In the genomic region with DNA sequence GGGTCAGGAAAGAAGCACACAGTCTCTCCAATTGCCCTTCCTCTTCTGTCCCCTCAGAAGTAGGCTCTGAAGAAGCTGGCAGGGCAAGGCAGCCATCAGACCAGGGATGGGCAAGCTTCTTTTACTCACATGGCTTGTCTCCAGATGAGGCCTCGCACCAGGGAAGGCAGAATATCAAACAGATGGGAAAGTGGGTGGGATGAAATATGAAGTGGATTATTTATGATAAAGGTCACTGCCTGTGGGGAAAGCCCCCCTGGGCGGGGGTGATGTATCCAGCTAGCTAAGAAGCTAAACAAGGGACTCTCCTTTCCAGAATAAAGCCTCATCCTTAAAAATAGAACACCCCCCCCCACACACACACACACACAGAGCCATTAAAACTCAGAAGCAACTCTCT, we compare ENCODE assay signal across 8 mouse cellular contexts. TPM values are rescaled to one million over a fixed set of nuclear protein-coding genes. Genes with fewer than 3 reads are reported as not detected.
DNase-seq lines count a peak whose midpoint lies in the region; ATAC-seq lines count a peak whose summit lies in the region.

No protein-coding gene starts in this region.

- H3K27me3 ChIP-seq in heart, embryonic 13.5 days (replicated peaks) = peaks cover 76% of the 10 kb centered on the region
- peaks cover 100% of the 10 kb centered on the region for H3K27me3 ChIP-seq in midbrain, embryonic 10.5 days (ENCODE audit: low read depth, poor library complexity, severe bottlenecking)
- H3K27me3 ChIP-seq in midbrain, embryonic 16.5 days (ENCODE audit: control insufficient read depth, insufficient read depth, low read depth, low read length) = peaks cover 26% of the 10 kb centered on the region
- H3K27me3 ChIP-seq in embryonic facial prominence, embryonic 12.5 days = no peaks in the 10 kb centered on the region
- H3K27me3 ChIP-seq in neural tube, embryonic 15.5 days (replicated peaks) = peaks cover 44% of the 10 kb centered on the region

- no peak for DNase-seq in heart, postnatal 14 days
- DNase-seq in midbrain, embryonic 10.5 days (ENCODE audit: low spot score) = no peak
- no peak for DNase-seq in spleen, postnatal 36 days (ENCODE audit: low spot score in 2 of 2)
- no peak for DNase-seq in gastrocnemius, postnatal 14 days

- H3K27ac ChIP-seq in heart, embryonic 13.5 days (replicated peaks) = no peak overlapping the region
- H3K27ac ChIP-seq in midbrain, embryonic 10.5 days (replicated peaks) = peak overlapping the region; percentile 75; the same call in 1 of the 2 replicates
- no peak overlapping the region for H3K27ac ChIP-seq in midbrain, embryonic 16.5 days (ENCODE audit: low read length)
- peak overlapping the region; percentile 87 for H3K27ac ChIP-seq in embryonic facial prominence, embryonic 12.5 days
- H3K27ac ChIP-seq in neural tube, embryonic 15.5 days (replicated peaks) = no peak overlapping the region

- H3K4me3 ChIP-seq in heart, embryonic 13.5 days = peak overlapping the region; percentile 53; the same call in 1 of the 2 replicates
- H3K4me3 ChIP-seq in midbrain, embryonic 10.5 days = no peak overlapping the region
- H3K4me3 ChIP-seq in midbrain, embryonic 16.5 days (ENCODE audit: low read depth, low read length) = no peak overlapping the region
- H3K4me3 ChIP-seq in embryonic facial prominence, embryonic 12.5 days = no peak overlapping the region
- H3K4me3 ChIP-seq in neural tube, embryonic 15.5 days (replicated peaks) = no peak overlapping the region

- peaks cover 27% of the 10 kb centered on the region for H3K4me1 ChIP-seq in heart, embryonic 13.5 days
- H3K4me1 ChIP-seq in midbrain, embryonic 10.5 days = peaks cover 29% of the 10 kb centered on the region
- peaks cover 8% of the 10 kb centered on the region for H3K4me1 ChIP-seq in midbrain, embryonic 16.5 days (ENCODE audit: control insufficient read depth, insufficient read depth, low read length)
- peaks cover 36% of the 10 kb centered on the region for H3K4me1 ChIP-seq in embryonic facial prominence, embryonic 12.5 days
- peaks cover 20% of the 10 kb centered on the region for H3K4me1 ChIP-seq in neural tube, embryonic 15.5 days

- WGBS in heart, embryonic 13.5 days = 47% methylated on average over 2 of the region's 2 CpGs
- 57% methylated on average over 2 of the region's 2 CpGs for WGBS in midbrain, embryonic 10.5 days
- WGBS in midbrain, embryonic 16.5 days = 39% methylated on average over 2 of the region's 2 CpGs
- 18% methylated on average over 2 of the region's 2 CpGs for WGBS in embryonic facial prominence, embryonic 12.5 days
- 41% methylated on average over 2 of the region's 2 CpGs for WGBS in neural tube, embryonic 15.5 days

- no peak for ATAC-seq in heart, embryonic 13.5 days (ENCODE audit: extremely low read depth, insufficient number of reproducible peaks, low FRiP score, low TSS enrichment)
- ATAC-seq in midbrain, embryonic 16.5 days = no peak
- ATAC-seq in embryonic facial prominence, embryonic 12.5 days (ENCODE audit: insufficient number of reproducible peaks, insufficient read depth, low FRiP score, low TSS enrichment) = no peak
- no peak for ATAC-seq in neural tube, embryonic 15.5 days (ENCODE audit: low FRiP score)

- peak overlapping the region; percentile 76; the same call in 1 of the 2 replicates for H3K9ac ChIP-seq in heart, embryonic 13.5 days
- no peak overlapping the region for H3K9ac ChIP-seq in midbrain, embryonic 16.5 days (ENCODE audit: low read depth, low read length)
- H3K9ac ChIP-seq in embryonic facial prominence, embryonic 12.5 days = no peak overlapping the region
- H3K9ac ChIP-seq in neural tube, embryonic 15.5 days (replicated peaks) = no peak overlapping the region

- H3K4me2 ChIP-seq in heart, embryonic 13.5 days = peak overlapping the region; percentile 83
- no peak overlapping the region for H3K4me2 ChIP-seq in midbrain, embryonic 16.5 days (ENCODE audit: low read length)
- peak overlapping the region; percentile 56 for H3K4me2 ChIP-seq in embryonic facial prominence, embryonic 12.5 days (replicated peaks)
- peak overlapping the region; percentile 76; the same call in 1 of the 2 replicates for H3K4me2 ChIP-seq in neural tube, embryonic 15.5 days

- H3K9me3 ChIP-seq in heart, embryonic 13.5 days = no peaks in the 10 kb centered on the region
- no peaks in the 10 kb centered on the region for H3K9me3 ChIP-seq in midbrain, embryonic 10.5 days (replicated peaks)
- no peaks in the 10 kb centered on the region for H3K9me3 ChIP-seq in midbrain, embryonic 16.5 days (replicated peaks; ENCODE audit: control insufficient read depth, low read length, poor library complexity, severe bottlenecking)
- no peaks in the 10 kb centered on the region for H3K9me3 ChIP-seq in embryonic facial prominence, embryonic 12.5 days
- no peaks in the 10 kb centered on the region for H3K9me3 ChIP-seq in neural tube, embryonic 15.5 days (replicated peaks)

- H3K36me3 ChIP-seq in heart, embryonic 13.5 days = no peaks in the 10 kb centered on the region
- H3K36me3 ChIP-seq in midbrain, embryonic 10.5 days = no peaks in the 10 kb centered on the region
- no peaks in the 10 kb centered on the region for H3K36me3 ChIP-seq in midbrain, embryonic 16.5 days (ENCODE audit: control insufficient read depth, insufficient read depth, low read length)
- no peaks in the 10 kb centered on the region for H3K36me3 ChIP-seq in embryonic facial prominence, embryonic 12.5 days
- no peaks in the 10 kb centered on the region for H3K36me3 ChIP-seq in neural tube, embryonic 15.5 days

- intact Hi-C loops in heart, postnatal 14 days (cut with DNase I) = loop anchor here (2.0 kb wide), 1 partner anchor 47 kb away; no protein-coding TSS in a partner anchor
- intact Hi-C loops in gastrocnemius, postnatal 14 days (cut with DNase I; ENCODE audit: low total_unique reads) = loop anchor here (5.0 kb wide), 1 partner anchor 593 kb away; no protein-coding TSS in a partner anchor

RNA-seq across cellular contexts. Expression of a gene that starts 31.7 kb away (rescaled TPM):
- 0.08 TPM in 1 of 2 replicates, not detected in the other for polyA plus RNA-seq in heart, embryonic 13.5 days (2015; fragmentation: Nextera tagmentation; extraction: Ambion mirVana)
- under 1 TPM in 1 of 2 experiments, not detected in 1; 0.14 TPM for total RNA-seq in heart, postnatal 14 days (2021)
- polyA plus RNA-seq in midbrain, embryonic 10.5 days (2016; fragmentation: Nextera tagmentation; extraction: Ambion mirVana) = not detected in 2 replicates
- not detected in 2 replicates for polyA plus RNA-seq in midbrain, embryonic 16.5 days (2015; fragmentation: Nextera tagmentation; extraction: Ambion mirVana)
- polyA plus RNA-seq in embryonic facial prominence, embryonic 12.5 days (2016; fragmentation: Nextera tagmentation; extraction: Ambion mirVana) = not detected in 2 replicates
- polyA plus RNA-seq in neural tube, embryonic 15.5 days (2015; fragmentation: Nextera tagmentation; extraction: Ambion mirVana) = not detected in 2 replicates
- not detected for total RNA-seq in gastrocnemius, postnatal 14 days (2021)

RNA-seq across cellular contexts. Expression of a gene that starts 47.5 kb away (rescaled TPM):
- polyA plus RNA-seq in heart, embryonic 13.5 days (2015; fragmentation: Nextera tagmentation; extraction: Ambion mirVana) = 0.15 and 0.24 TPM in 2 replicates
- under 1 TPM; 0.29 to 0.33 TPM for total RNA-seq in heart, postnatal 14 days (2021)
- polyA plus RNA-seq in midbrain, embryonic 10.5 days (2016; fragmentation: Nextera tagmentation; extraction: Ambion mirVana) = 0.38 and 0.52 TPM in 2 replicates
- 0.21 and 0.25 TPM in 2 replicates for polyA plus RNA-seq in midbrain, embryonic 16.5 days (2015; fragmentation: Nextera tagmentation; extraction: Ambion mirVana)
- polyA plus RNA-seq in embryonic facial prominence, embryonic 12.5 days (2016; fragmentation: Nextera tagmentation; extraction: Ambion mirVana) = 1.1 and 1.2 TPM in 2 replicates
- polyA plus RNA-seq in neural tube, embryonic 15.5 days (2015; fragmentation: Nextera tagmentation; extraction: Ambion mirVana) = 0.37 and 0.43 TPM in 2 replicates
- under 1 TPM; 0.42 to 0.70 TPM for total RNA-seq in gastrocnemius, postnatal 14 days (2021)

Comparison
In these comparisons a context has a peak if more than half of its experiments do, and no peak if none do; other contexts are left out.
1. H3K27ac ChIP-seq: peak in midbrain, embryonic 10.5 days (single experiment) and embryonic facial prominence, embryonic 12.5 days (single experiment); none in heart, embryonic 13.5 days (single experiment), midbrain, embryonic 16.5 days (single experiment) and neural tube, embryonic 15.5 days (single experiment).